Mouse (Mus musculus): ENCODE results near the gene Bcam. TPM values are rescaled to one million over a fixed set of nuclear protein-coding genes. Genes with fewer than 3 reads are reported as not detected.
"Not testable (repeated sequence)": the region's sequence is repeated elsewhere in the genome, so short reads cannot be mapped to it uniquely, and the experiment has no call there.

The Bcam gene
- polyA plus RNA-seq, 1 experiment from 2014 or later = 68.3 TPM

GRCm38 (mm10) chr7:19802995-19803394, 32.2 kb upstream of the Bcam start:
- no peak overlapping the region for H3K4me3 ChIP-seq
- no peaks in the 10 kb centered on the region for H3K4me1 ChIP-seq
- H3K27me3 ChIP-seq (replicated peaks; ENCODE audit: low read depth, poor library complexity, severe bottlenecking) = peaks cover 15% of the 10 kb centered on the region
- no peaks in the 10 kb centered on the region for H3K9me3 ChIP-seq
- H3K27ac ChIP-seq (replicated peaks) = no peak overlapping the region
- H3K36me3 ChIP-seq (replicated peaks) = no peaks in the 10 kb centered on the region
- DNase-seq (ENCODE audit: low spot score) = peak; percentile 76
- 20% methylated on average over 7 of the region's 7 CpGs for WGBS

- DNase-seq (ENCODE audit: low spot score) = peak; percentile 57
- Histone ChIP-seq H3K36me3 (replicated peaks) (no peaks in the 10 kb centered on the region), H3K4me1 (peaks cover 8% of the 10 kb centered on the region; the same call in 1 of the 2 replicates), H3K27ac (replicated peaks) (no peak overlapping the region), H3K27me3 (replicated peaks; ENCODE audit: low read depth, poor library complexity, severe bottlenecking) (peaks cover 25% of the 10 kb centered on the region), H3K4me3 (no peak overlapping the region), H3K9me3 (no peaks in the 10 kb centered on the region)
- WGBS = 31% methylated on average over 2 of the region's 2 CpGs
Measured at GRCm38 (mm10) chr7:19800764-19801163, 29.9 kb upstream of the Bcam start.

GRCm38 (mm10) chr7:19796697-19797588, 26.1 kb upstream of the Bcam start, which contains the start of gene Cblc:
Gene Cblc (minus strand): TSS chr7:19796809.
- no peaks in the 10 kb centered on the region for H3K9me3 ChIP-seq
- H3K36me3 ChIP-seq (replicated peaks) = no peaks in the 10 kb centered on the region
- no peak within 1 kb of the TSS for H3K27ac ChIP-seq (replicated peaks)
- peaks cover 8% of the 10 kb centered on the region; the same call in 1 of the 2 replicates for H3K4me1 ChIP-seq
- H3K27me3 ChIP-seq (replicated peaks; ENCODE audit: low read depth, poor library complexity, severe bottlenecking) = peaks cover 33% of the 10 kb centered on the region
- DNase-seq (ENCODE audit: low spot score) = peak; percentile 84
- H3K4me3 ChIP-seq = peak within 1 kb of the TSS; percentile 45
- WGBS = 3% methylated on average over 32 of the region's 32 CpGs

GRCm38 (mm10) chr7:19796254-19796653, 25.4 kb upstream of the Bcam start:
- no peak for DNase-seq (ENCODE audit: low spot score)
- Histone ChIP-seq H3K27ac (replicated peaks) (no peak overlapping the region), H3K4me1 (peaks cover 8% of the 10 kb centered on the region; the same call in 1 of the 2 replicates), H3K4me3 (peak overlapping the region; percentile 45), H3K9me3 (no peaks in the 10 kb centered on the region), H3K36me3 (replicated peaks) (no peaks in the 10 kb centered on the region), H3K27me3 (replicated peaks; ENCODE audit: low read depth, poor library complexity, severe bottlenecking) (peaks cover 33% of the 10 kb centered on the region)
- WGBS = 9% methylated on average over 18 of the region's 18 CpGs

- no peak overlapping the region for H3K27ac ChIP-seq (replicated peaks)
- DNase-seq (ENCODE audit: low spot score) = no peak
Measured at GRCm38 (mm10) chr7:19795236-19795635, 24.4 kb upstream of the Bcam start.

GRCm38 (mm10) chr7:19792701-19793630, 22.1 kb upstream of the Bcam start:
- no peaks in the 10 kb centered on the region for H3K9me3 ChIP-seq
- H3K27ac ChIP-seq (replicated peaks) = no peak overlapping the region
- WGBS = 89% methylated on average over 19 of the region's 19 CpGs
- no peak overlapping the region for H3K4me3 ChIP-seq
- H3K4me1 ChIP-seq = peaks cover 12% of the 10 kb centered on the region
- no peaks in the 10 kb centered on the region for H3K36me3 ChIP-seq (replicated peaks)
- peaks cover 52% of the 10 kb centered on the region for H3K27me3 ChIP-seq (replicated peaks; ENCODE audit: low read depth, poor library complexity, severe bottlenecking)
- no peak for DNase-seq (ENCODE audit: low spot score)

More at GRCm38 (mm10) chr7:19795236-19795635, 24.4 kb upstream of the Bcam start:
- 67% methylated on average over 2 of the region's 2 CpGs for WGBS
- peaks cover 8% of the 10 kb centered on the region; the same call in 1 of the 2 replicates for H3K4me1 ChIP-seq
- no peak overlapping the region for H3K4me3 ChIP-seq
- H3K27me3 ChIP-seq (replicated peaks; ENCODE audit: low read depth, poor library complexity, severe bottlenecking) = peaks cover 43% of the 10 kb centered on the region
- H3K36me3 ChIP-seq (replicated peaks) = no peaks in the 10 kb centered on the region
- no peaks in the 10 kb centered on the region for H3K9me3 ChIP-seq

- not testable (repeated sequence) for DNase-seq (ENCODE audit: low spot score); H3K36me3 ChIP-seq (replicated peaks); H3K9me3 ChIP-seq; H3K4me1 ChIP-seq; H3K4me3 ChIP-seq; H3K27ac ChIP-seq (replicated peaks)
- H3K27me3 ChIP-seq (replicated peaks; ENCODE audit: low read depth, poor library complexity, severe bottlenecking) = peaks cover 40% of the 10 kb centered on the region
- WGBS = 78% methylated on average over 2 of the region's 2 CpGs
Measured at GRCm38 (mm10) chr7:19791504-19791903, 20.7 kb upstream of the Bcam start.

GRCm38 (mm10) chr7:19789904-19790347, 19.1 kb upstream of the Bcam start:
- 0 out of 2 replicates have a peak overlapping the region, but pooled peaks have one; percentile 35 for H3K27ac ChIP-seq (replicated peaks)
- H3K36me3 ChIP-seq (replicated peaks) = no peaks in the 10 kb centered on the region
- WGBS = 2% methylated on average over 19 of the region's 19 CpGs

GRCm38 (mm10) chr7:19785874-19786458, 15.2 kb upstream of the Bcam start:
- Histone ChIP-seq H3K27ac (replicated peaks) (0 out of 2 replicates have a peak overlapping the region, but pooled peaks have one; percentile 7), H3K4me3 (no peak overlapping the region), H3K36me3 (replicated peaks) (no peaks in the 10 kb centered on the region), H3K27me3 (replicated peaks; ENCODE audit: low read depth, poor library complexity, severe bottlenecking) (peaks cover 16% of the 10 kb centered on the region), H3K9me3 (0 out of 2 replicates have a peak, but pooled peaks cover 3% of the 10 kb centered on the region), H3K4me1 (peaks cover 10% of the 10 kb centered on the region)
- DNase-seq (ENCODE audit: low spot score) = no peak
- 44% methylated on average over 12 of the region's 12 CpGs for WGBS

More at GRCm38 (mm10) chr7:19789904-19790347, 19.1 kb upstream of the Bcam start:
- DNase-seq (ENCODE audit: low spot score) = peak; percentile 93
- H3K27me3 ChIP-seq (replicated peaks; ENCODE audit: low read depth, poor library complexity, severe bottlenecking) = peaks cover 24% of the 10 kb centered on the region
- H3K4me3 ChIP-seq = peak overlapping the region; percentile 54
- H3K9me3 ChIP-seq = no peaks in the 10 kb centered on the region
- H3K4me1 ChIP-seq = peaks cover 10% of the 10 kb centered on the region

GRCm38 (mm10) chr7:19784764-19785535, 14.1 kb upstream of the Bcam start:
- 35% methylated on average over 11 of the region's 11 CpGs for WGBS

GRCm38 (mm10) chr7:19783630-19784029, 12.8 kb upstream of the Bcam start:
- Histone ChIP-seq H3K4me1 (peaks cover 6% of the 10 kb centered on the region), H3K4me3 (no peak overlapping the region), H3K27ac (replicated peaks) (no peak overlapping the region), H3K36me3 (replicated peaks) (no peaks in the 10 kb centered on the region), H3K27me3 (replicated peaks; ENCODE audit: low read depth, poor library complexity, severe bottlenecking) (no peaks in the 10 kb centered on the region), H3K9me3 (peaks cover 10% of the 10 kb centered on the region; the same call in 1 of the 2 replicates)
- WGBS = 83% methylated on average over 8 of the region's 8 CpGs
- no peak for DNase-seq (ENCODE audit: low spot score)

More at GRCm38 (mm10) chr7:19784764-19785535, 14.1 kb upstream of the Bcam start:
- H3K27ac ChIP-seq (replicated peaks) = no peak overlapping the region
- DNase-seq (ENCODE audit: low spot score) = peak; percentile 47
- no peak overlapping the region for H3K4me3 ChIP-seq
- H3K9me3 ChIP-seq = peaks cover 4% of the 10 kb centered on the region; the same call in 1 of the 2 replicates
- peaks cover 10% of the 10 kb centered on the region for H3K4me1 ChIP-seq
- H3K36me3 ChIP-seq (replicated peaks) = no peaks in the 10 kb centered on the region
- peaks cover 8% of the 10 kb centered on the region; the same call in 1 of the 2 replicates for H3K27me3 ChIP-seq (replicated peaks; ENCODE audit: low read depth, poor library complexity, severe bottlenecking)

Measured in embryonic facial prominence, embryonic 10.5 days (tissue).